Mouse (Mus musculus) heart, embryonic 15.5 days (tissue): ENCODE results near the gene Tsc2. TPM values are rescaled to one million over a fixed set of nuclear protein-coding genes. Genes with fewer than 3 reads are reported as not detected.

Experiments used
- ATAC-seq: fragments of 200-750 bp; cut with Nextera tagmentation; replicated peaks from 2 replicates; pipeline ENCODE4 v1.8.0; 2017; ENCODE audit warnings: low read depth, moderate TSS enrichment; ENCODE audit not compliant: insufficient number of reproducible peaks, insufficient read depth, low FRiP score
- H3K27ac ChIP-seq: fragments of 300-500 bp; sonication (generic); 2 replicates; pipeline ENCODE4 v1.5.1; 2015; ENCODE audit warnings: mild to moderate bottlenecking, inconsistent platforms
- H3K27me3 ChIP-seq: fragments of 300-500 bp; sonication (generic); 2 replicates; pipeline ENCODE4 v1.6.1; 2015; ENCODE audit warnings: inconsistent platforms
- H3K36me3 ChIP-seq: fragments of 300-500 bp; sonication (generic); 2 replicates; pipeline ENCODE4 v1.6.1; 2015; ENCODE audit warnings: mild to moderate bottlenecking, inconsistent platforms
- H3K4me1 ChIP-seq: fragments of 300-500 bp; sonication (generic); replicated peaks from 2 replicates; pipeline ENCODE4 v1.6.1; 2015; ENCODE audit warnings: inconsistent platforms
- H3K4me2 ChIP-seq: fragments of 300-500 bp; sonication (generic); 2 replicates; pipeline ENCODE4 v1.6.1; 2015; ENCODE audit warnings: inconsistent platforms, mild to moderate bottlenecking, moderate library complexity
- H3K4me3 ChIP-seq: fragments of 300-500 bp; sonication (generic); 2 replicates; pipeline ENCODE4 v1.5.1; 2015; ENCODE audit warnings: mild to moderate bottlenecking, inconsistent platforms
- H3K9ac ChIP-seq: fragments of 300-500 bp; sonication (generic); 2 replicates; pipeline ENCODE4 v1.6.1; 2015; ENCODE audit warnings: mild to moderate bottlenecking, inconsistent platforms
- H3K9me3 ChIP-seq: fragments of 300-500 bp; sonication (generic); replicated peaks from 2 replicates; pipeline ENCODE4 v1.6.1; 2016; ENCODE audit warnings: inconsistent platforms
- WGBS: fragments of 180-500 bp; shearing (Covaris S2); methylation state at CpG from one replicate; pipeline ENCODE4 v1.1.7; 2015; ENCODE audit warnings: mixed read lengths; 5-methylcytosine and 5-hydroxymethylcytosine counted together
- polyA plus RNA-seq: library from polyadenylated mRNA; unstranded; fragments of >200 nt; fragmentation: Nextera tagmentation; extraction: Ambion mirVana; gene quantifications from 2 replicates; pipeline ENCODE4 v1.2.1, GENCODE M21; 2015

Tsc2 gene
- polyA plus RNA-seq, 1 experiment from 2014 or later = 39.0 TPM

- H3K27me3 ChIP-seq = no peaks in the 10 kb centered on the region
- no peaks in the 10 kb centered on the region for H3K4me1 ChIP-seq
- no peaks in the 10 kb centered on the region for H3K9me3 ChIP-seq
- H3K4me3 ChIP-seq = no peak overlapping the region
- no peak overlapping the region for H3K4me2 ChIP-seq
- WGBS = 83% methylated on average over 8 of the region's 8 CpGs
- peaks cover 49% of the 10 kb centered on the region for H3K36me3 ChIP-seq
- H3K27ac ChIP-seq = no peak overlapping the region
- ATAC-seq = no peak
- no peak overlapping the region for H3K9ac ChIP-seq
Measured at GRCm38 (mm10) chr17:24608874-24609273, 23.6 kb downstream of the Tsc2 start.

GRCm38 (mm10) chr17:24608370-24608769, 24.1 kb downstream of the Tsc2 start:
- Histone ChIP-seq H3K36me3 (peaks cover 44% of the 10 kb centered on the region), H3K9ac (no peak overlapping the region), H3K9me3 (no peaks in the 10 kb centered on the region), H3K4me2 (no peak overlapping the region), H3K27ac (no peak overlapping the region), H3K4me3 (no peak overlapping the region), H3K27me3 (no peaks in the 10 kb centered on the region), H3K4me1 (no peaks in the 10 kb centered on the region)
- no peak for ATAC-seq
- WGBS = 86% methylated on average over 4 of the region's 4 CpGs

GRCm38 (mm10) chr17:24604557-24604956, 27.9 kb downstream of the Tsc2 start:
- no peaks in the 10 kb centered on the region for H3K27me3 ChIP-seq
- 72% methylated on average over 3 of the region's 3 CpGs for WGBS
- no peak overlapping the region for H3K27ac ChIP-seq
- H3K4me1 ChIP-seq = no peaks in the 10 kb centered on the region
- H3K4me3 ChIP-seq = no peak overlapping the region
- no peak for ATAC-seq
- no peaks in the 10 kb centered on the region for H3K9me3 ChIP-seq
- no peak overlapping the region for H3K9ac ChIP-seq
- H3K36me3 ChIP-seq = peaks cover 70% of the 10 kb centered on the region
- no peak overlapping the region for H3K4me2 ChIP-seq

- no peak overlapping the region for H3K4me3 ChIP-seq
- no peak overlapping the region for H3K4me2 ChIP-seq
- H3K27ac ChIP-seq = no peak overlapping the region
- H3K9ac ChIP-seq = no peak overlapping the region
- H3K36me3 ChIP-seq = peaks cover 76% of the 10 kb centered on the region
- no peaks in the 10 kb centered on the region for H3K27me3 ChIP-seq
- no peaks in the 10 kb centered on the region for H3K4me1 ChIP-seq
- WGBS = 79% methylated on average over 8 of the region's 8 CpGs
- no peak for ATAC-seq
- no peaks in the 10 kb centered on the region for H3K9me3 ChIP-seq
Measured at GRCm38 (mm10) chr17:24603961-24604360, 28.5 kb downstream of the Tsc2 start.

GRCm38 (mm10) chr17:24600502-24600901, 31.9 kb downstream of the Tsc2 start:
- H3K4me3 ChIP-seq = no peak overlapping the region
- no peak overlapping the region for H3K4me2 ChIP-seq
- no peak overlapping the region for H3K9ac ChIP-seq
- no peak overlapping the region for H3K27ac ChIP-seq
- WGBS = 85% methylated on average over 4 of the region's 4 CpGs
- H3K27me3 ChIP-seq = no peaks in the 10 kb centered on the region
- H3K36me3 ChIP-seq = peaks cover 74% of the 10 kb centered on the region
- ATAC-seq = no peak
- H3K4me1 ChIP-seq = no peaks in the 10 kb centered on the region
- H3K9me3 ChIP-seq = no peaks in the 10 kb centered on the region

- WGBS = 89% methylated on average over 3 of the region's 3 CpGs
- H3K27me3 ChIP-seq = no peaks in the 10 kb centered on the region
- no peak overlapping the region for H3K27ac ChIP-seq
- no peak overlapping the region for H3K4me3 ChIP-seq
- no peak overlapping the region for H3K9ac ChIP-seq
- ATAC-seq = no peak
- H3K4me1 ChIP-seq = no peaks in the 10 kb centered on the region
- peaks cover 83% of the 10 kb centered on the region for H3K36me3 ChIP-seq
- no peaks in the 10 kb centered on the region for H3K9me3 ChIP-seq
- H3K4me2 ChIP-seq = no peak overlapping the region
Measured at GRCm38 (mm10) chr17:24597989-24598388, 34.4 kb downstream of the Tsc2 start.

- ATAC-seq = no peak
- H3K4me1 ChIP-seq = no peaks in the 10 kb centered on the region
- H3K4me3 ChIP-seq = no peak overlapping the region
- peaks cover 82% of the 10 kb centered on the region for H3K36me3 ChIP-seq
- no peak overlapping the region for H3K9ac ChIP-seq
- H3K9me3 ChIP-seq = no peaks in the 10 kb centered on the region
- WGBS = 83% methylated on average over 19 of the region's 19 CpGs
- H3K4me2 ChIP-seq = no peak overlapping the region
- no peaks in the 10 kb centered on the region for H3K27me3 ChIP-seq
- H3K27ac ChIP-seq = no peak overlapping the region
Measured at GRCm38 (mm10) chr17:24596471-24597183, 35.8 kb downstream of the Tsc2 start.

GRCm38 (mm10) chr17:24596073-24596466, 36.4 kb downstream of the Tsc2 start:
- Histone ChIP-seq H3K4me2 (no peak overlapping the region), H3K9me3 (no peaks in the 10 kb centered on the region), H3K4me1 (no peaks in the 10 kb centered on the region; the same call in 1 of the 2 replicates), H3K27ac (no peak overlapping the region), H3K36me3 (peaks cover 82% of the 10 kb centered on the region), H3K27me3 (no peaks in the 10 kb centered on the region), H3K4me3 (no peak overlapping the region), H3K9ac (no peak overlapping the region)
- WGBS = 78% methylated on average over 5 of the region's 5 CpGs
- no peak for ATAC-seq

GRCm38 (mm10) chr17:24595126-24596072, 37.0 kb downstream of the Tsc2 start:
- Histone ChIP-seq H3K4me2 (no peak overlapping the region), H3K4me3 (no peak overlapping the region), H3K9ac (no peak overlapping the region), H3K27me3 (no peaks in the 10 kb centered on the region), H3K9me3 (no peaks in the 10 kb centered on the region), H3K27ac (no peak overlapping the region), H3K4me1 (no peaks in the 10 kb centered on the region; the same call in 1 of the 2 replicates), H3K36me3 (peaks cover 88% of the 10 kb centered on the region)
- ATAC-seq = no peak
- 74% methylated on average over 17 of the region's 17 CpGs for WGBS

- Histone ChIP-seq H3K4me3 (no peak overlapping the region), H3K4me2 (no peak overlapping the region), H3K27me3 (no peaks in the 10 kb centered on the region), H3K4me1 (no peaks in the 10 kb centered on the region; the same call in 1 of the 2 replicates), H3K27ac (no peak overlapping the region), H3K36me3 (peaks cover 84% of the 10 kb centered on the region), H3K9me3 (no peaks in the 10 kb centered on the region), H3K9ac (no peak overlapping the region)
- 90% methylated on average over 26 of the region's 26 CpGs for WGBS
- ATAC-seq = no peak
Measured at GRCm38 (mm10) chr17:24593992-24594890, 38.2 kb downstream of the Tsc2 start.

GRCm38 (mm10) chr17:24593248-24593647, 39.2 kb downstream of the Tsc2 start:
- H3K4me1 ChIP-seq = no peaks in the 10 kb centered on the region; the same call in 1 of the 2 replicates
- H3K4me2 ChIP-seq = no peak overlapping the region
- H3K9me3 ChIP-seq = no peaks in the 10 kb centered on the region
- H3K27me3 ChIP-seq = no peaks in the 10 kb centered on the region
- peaks cover 78% of the 10 kb centered on the region for H3K36me3 ChIP-seq
- H3K9ac ChIP-seq = no peak overlapping the region
- WGBS = 73% methylated on average over 5 of the region's 5 CpGs
- H3K4me3 ChIP-seq = no peak overlapping the region
- no peak overlapping the region for H3K27ac ChIP-seq
- ATAC-seq = no peak
